Mouse (Mus musculus) embryonic facial prominence, embryonic 14.5 days (tissue): Measurements from ENCODE around the gene Vsx1. TPM values are rescaled to one million over a fixed set of nuclear protein-coding genes. Genes with fewer than 3 reads are reported as not detected.

Source experiments
- ATAC-seq: fragments of 200-750 bp; cut with Nextera tagmentation; 2 replicates; pipeline ENCODE4 v1.8.0; 2017; ENCODE audit warnings: low read depth, moderate number of reproducible peaks, moderate TSS enrichment
- DNase-seq: peaks from one replicate; pipeline ENCODE4 v3.0.0-alpha.2; 2015; ENCODE audit warnings: low spot score
- H3K27ac ChIP-seq: fragments of 300-500 bp; sonication (generic); replicated peaks from 2 replicates; pipeline ENCODE4 v1.5.1; 2014; ENCODE audit warnings: low read depth, mild to moderate bottlenecking, low read length, moderate library complexity
- H3K27me3 ChIP-seq: fragments of 300-500 bp; sonication (generic); replicated peaks from 2 replicates; pipeline ENCODE4 v1.6.1; 2014; ENCODE audit warnings: low read length; ENCODE audit not compliant: control insufficient read depth, insufficient read depth
- H3K36me3 ChIP-seq: fragments of 300-500 bp; sonication (generic); 2 replicates; pipeline ENCODE4 v1.6.1; 2014; ENCODE audit warnings: low read length, mixed read lengths; ENCODE audit not compliant: control insufficient read depth, insufficient read depth
- H3K4me1 ChIP-seq: fragments of 300-500 bp; sonication (generic); 2 replicates; pipeline ENCODE4 v1.6.1; 2014; ENCODE audit warnings: antibody characterized with exemption, low read length; ENCODE audit not compliant: control insufficient read depth, insufficient read depth
- H3K4me2 ChIP-seq: fragments of 300-500 bp; sonication (generic); 2 replicates; pipeline ENCODE4 v1.6.1; 2014; ENCODE audit warnings: low read depth, mild to moderate bottlenecking, low read length, moderate library complexity, mixed read lengths
- H3K4me3 ChIP-seq: fragments of 300-500 bp; sonication (generic); 2 replicates; pipeline ENCODE4 v1.5.1; 2014; ENCODE audit warnings: low read depth, mild to moderate bottlenecking, low read length
- H3K9ac ChIP-seq: fragments of 300-500 bp; sonication (generic); 2 replicates; pipeline ENCODE4 v1.6.1; 2014; ENCODE audit warnings: low read depth, mild to moderate bottlenecking, low read length, moderate library complexity, mixed read lengths
- H3K9me3 ChIP-seq: fragments of 300-500 bp; sonication (generic); 2 replicates; pipeline ENCODE4 v1.6.1; 2016; ENCODE audit warnings: low read length; ENCODE audit not compliant: control insufficient read depth
- WGBS: fragments of 180-500 bp; shearing (Covaris S2); extraction: QIAGEN DNeasy Blood & Tissue Kit; methylation state at CpG from one replicate; pipeline ENCODE4 v1.1.7; 2014; 5-methylcytosine and 5-hydroxymethylcytosine counted together
- polyA plus RNA-seq: library from polyadenylated mRNA; unstranded; fragments of >200 nt; fragmentation: Nextera tagmentation; extraction: Ambion mirVana; gene quantifications from 2 replicates; pipeline ENCODE4 v1.2.1, GENCODE M21; 2014

Vsx1 gene
- polyA plus RNA-seq, 1 experiment from 2014 or later, result not detected

- WGBS, result 86% methylated on average over 9 of the region's 9 CpGs
- Histone ChIP-seq H3K4me2 (no peak overlapping the region), H3K9me3 (no peaks in the 10 kb centered on the region)
Observed at GRCm38 (mm10) chr2:150685389-150685788, 3.8 kb downstream of the Vsx1 start.

GRCm38 (mm10) chr2:150684451-150684850, 4.7 kb downstream of the Vsx1 start:
- no peak overlapping the region for H3K27ac ChIP-seq
- no peaks in the 10 kb centered on the region for H3K4me1 ChIP-seq
- peaks cover 36% of the 10 kb centered on the region for H3K27me3 ChIP-seq
- no peaks in the 10 kb centered on the region for H3K36me3 ChIP-seq
- 81% methylated on average over 12 of the region's 12 CpGs for WGBS
- H3K9ac ChIP-seq, result no peak overlapping the region
- H3K4me3 ChIP-seq, result no peak overlapping the region
- H3K4me2 ChIP-seq, result no peak overlapping the region
- DNase-seq (no peak), ATAC-seq (no peak)
- no peaks in the 10 kb centered on the region for H3K9me3 ChIP-seq

More at GRCm38 (mm10) chr2:150685389-150685788, 3.8 kb downstream of the Vsx1 start:
- Histone ChIP-seq H3K4me3 (no peak overlapping the region), H3K36me3 (no peaks in the 10 kb centered on the region), H3K27me3 (peaks cover 45% of the 10 kb centered on the region), H3K27ac (no peak overlapping the region), H3K9ac (no peak overlapping the region), H3K4me1 (no peaks in the 10 kb centered on the region)
- ATAC-seq (no peak), DNase-seq (no peak)

GRCm38 (mm10) chr2:150681581-150681980, 7.6 kb downstream of the Vsx1 start:
- H3K4me1 ChIP-seq, result no peaks in the 10 kb centered on the region
- no peak overlapping the region for H3K4me3 ChIP-seq
- no peak overlapping the region for H3K4me2 ChIP-seq
- H3K36me3 ChIP-seq, result no peaks in the 10 kb centered on the region
- WGBS, result 62% methylated on average over 4 of the region's 4 CpGs
- DNase-seq, result no peak
- H3K9me3 ChIP-seq, result no peaks in the 10 kb centered on the region
- H3K27ac ChIP-seq, result no peak overlapping the region
- peaks cover 7% of the 10 kb centered on the region for H3K27me3 ChIP-seq
- ATAC-seq, result no peak
- no peak overlapping the region for H3K9ac ChIP-seq

- H3K27me3 ChIP-seq, result no peaks in the 10 kb centered on the region
- H3K4me2 ChIP-seq, result no peak overlapping the region
- 0% methylated on average over 3 of the region's 3 CpGs for WGBS
- DNase-seq (peak; percentile 81), ATAC-seq (peak; percentile 31; the same call in 1 of the 2 replicates)
- H3K4me3 ChIP-seq, result no peak overlapping the region
- no peak overlapping the region for H3K27ac ChIP-seq
- no peaks in the 10 kb centered on the region for H3K4me1 ChIP-seq
- no peaks in the 10 kb centered on the region for H3K36me3 ChIP-seq
- H3K9me3 ChIP-seq, result no peaks in the 10 kb centered on the region
- H3K9ac ChIP-seq, result no peak overlapping the region
Observed at GRCm38 (mm10) chr2:150678392-150678791, 10.8 kb downstream of the Vsx1 start.

GRCm38 (mm10) chr2:150675525-150675924, 13.6 kb downstream of the Vsx1 start:
- Histone ChIP-seq H3K27me3 (no peaks in the 10 kb centered on the region; the same call in 1 of the 2 replicates), H3K9me3 (no peaks in the 10 kb centered on the region), H3K4me2 (no peak overlapping the region), H3K27ac (no peak overlapping the region), H3K36me3 (no peaks in the 10 kb centered on the region), H3K4me3 (no peak overlapping the region), H3K4me1 (no peaks in the 10 kb centered on the region), H3K9ac (no peak overlapping the region)
- ATAC-seq (no peak), DNase-seq (no peak)
- WGBS, result 15% methylated on average over 1 of the region's 1 CpGs

- ATAC-seq (peak; percentile 68), DNase-seq (peak; percentile 70)
- WGBS, result 10% methylated on average over 2 of the region's 2 CpGs
- no peak overlapping the region for H3K4me2 ChIP-seq
- no peak overlapping the region for H3K9ac ChIP-seq
- H3K27ac ChIP-seq, result no peak overlapping the region
- H3K9me3 ChIP-seq, result no peaks in the 10 kb centered on the region
- no peaks in the 10 kb centered on the region for H3K36me3 ChIP-seq
- H3K4me1 ChIP-seq, result no peaks in the 10 kb centered on the region
- no peaks in the 10 kb centered on the region; the same call in 1 of the 2 replicates for H3K27me3 ChIP-seq
- H3K4me3 ChIP-seq, result no peak overlapping the region
Observed at GRCm38 (mm10) chr2:150674900-150675299, 14.3 kb downstream of the Vsx1 start.

GRCm38 (mm10) chr2:150673929-150674328, 15.2 kb downstream of the Vsx1 start:
- WGBS, result 80% methylated on average over 11 of the region's 11 CpGs
- ATAC-seq (no peak), DNase-seq (no peak)
- H3K4me2 ChIP-seq, result no peak overlapping the region
- H3K9ac ChIP-seq, result no peak overlapping the region
- H3K4me1 ChIP-seq, result no peaks in the 10 kb centered on the region
- no peak overlapping the region for H3K27ac ChIP-seq
- no peaks in the 10 kb centered on the region for H3K36me3 ChIP-seq
- H3K9me3 ChIP-seq, result no peaks in the 10 kb centered on the region
- H3K27me3 ChIP-seq, result peaks cover 2% of the 10 kb centered on the region; the same call in 1 of the 2 replicates
- H3K4me3 ChIP-seq, result no peak overlapping the region

- H3K27ac ChIP-seq, result no peak overlapping the region
- H3K4me2 ChIP-seq, result no peak overlapping the region
- no peaks in the 10 kb centered on the region for H3K9me3 ChIP-seq
- H3K9ac ChIP-seq, result no peak overlapping the region
- peaks cover 12% of the 10 kb centered on the region; the same call in 1 of the 2 replicates for H3K27me3 ChIP-seq
- no peaks in the 10 kb centered on the region for H3K36me3 ChIP-seq
- ATAC-seq, result no peak
- WGBS, result 76% methylated on average over 8 of the region's 8 CpGs
- H3K4me1 ChIP-seq, result no peaks in the 10 kb centered on the region
- DNase-seq, result no peak
- no peak overlapping the region for H3K4me3 ChIP-seq
Observed at GRCm38 (mm10) chr2:150671609-150672290, 17.4 kb downstream of the Vsx1 start.

- Histone ChIP-seq H3K27ac (no peak overlapping the region), H3K4me2 (no peak overlapping the region), H3K4me3 (no peak overlapping the region), H3K9me3 (no peaks in the 10 kb centered on the region), H3K9ac (no peak overlapping the region), H3K4me1 (no peaks in the 10 kb centered on the region), H3K27me3 (peaks cover 13% of the 10 kb centered on the region; the same call in 1 of the 2 replicates), H3K36me3 (no peaks in the 10 kb centered on the region)
- WGBS, result 75% methylated on average over 1 of the region's 1 CpGs
- no peak for ATAC-seq
- DNase-seq, result no peak
Observed at GRCm38 (mm10) chr2:150670926-150671325, 18.2 kb downstream of the Vsx1 start.
